Mouse (Mus musculus) limb, embryonic 13.5 days (tissue): ENCODE measurements around the gene Stk10. TPM values are rescaled to one million over a fixed set of nuclear protein-coding genes. Genes with fewer than 3 reads are reported as not detected.

Source experiments
- ATAC-seq: fragments of 200-750 bp; cut with Nextera tagmentation; 2 replicates; pipeline ENCODE4 v1.8.0; 2017; ENCODE audit warnings: low read depth, moderate number of reproducible peaks, moderate TSS enrichment; ENCODE audit not compliant: low FRiP score
- H3K27ac ChIP-seq: fragments of 300-500 bp; sonication (generic); 2 replicates; pipeline ENCODE4 v1.5.1; 2015; ENCODE audit warnings: inconsistent platforms, mild to moderate bottlenecking, moderate library complexity
- H3K27me3 ChIP-seq: fragments of 300-500 bp; sonication (generic); 2 replicates; pipeline ENCODE4 v1.6.1; 2015; ENCODE audit warnings: mild to moderate bottlenecking, inconsistent platforms
- H3K36me3 ChIP-seq: fragments of 300-500 bp; sonication (generic); 2 replicates; pipeline ENCODE4 v1.6.1; 2015; ENCODE audit warnings: inconsistent platforms, mild to moderate bottlenecking, moderate library complexity
- H3K4me1 ChIP-seq: fragments of 300-500 bp; sonication (generic); 2 replicates; pipeline ENCODE4 v1.6.1; 2015; ENCODE audit warnings: inconsistent platforms
- H3K4me2 ChIP-seq: fragments of 300-500 bp; sonication (generic); replicated peaks from 2 replicates; pipeline ENCODE4 v1.6.1; 2015; ENCODE audit warnings: inconsistent platforms, mild to moderate bottlenecking, moderate library complexity
- H3K4me3 ChIP-seq: fragments of 300-500 bp; sonication (generic); 2 replicates; pipeline ENCODE4 v1.5.1; 2015; ENCODE audit warnings: moderate library complexity, mild to moderate bottlenecking, inconsistent platforms
- H3K9ac ChIP-seq: fragments of 300-500 bp; sonication (generic); 2 replicates; pipeline ENCODE4 v1.6.1; 2015; ENCODE audit warnings: mild to moderate bottlenecking, inconsistent platforms
- H3K9me3 ChIP-seq: fragments of 300-500 bp; sonication (generic); 2 replicates; pipeline ENCODE4 v1.6.1; 2016; ENCODE audit warnings: inconsistent platforms
- WGBS: fragments of 180-500 bp; shearing (Covaris S2); methylation state at CpG from one replicate; pipeline ENCODE4 v1.1.7; 2015; 5-methylcytosine and 5-hydroxymethylcytosine counted together
- polyA plus RNA-seq: library from polyadenylated mRNA; unstranded; fragments of >200 nt; fragmentation: Nextera tagmentation; extraction: Ambion mirVana; gene quantifications from 2 replicates; pipeline ENCODE4 v1.2.1, GENCODE M21; 2015

Stk10 gene
- polyA plus RNA-seq, 1 experiment from 2014 or later = 3.1 TPM

DNA sequence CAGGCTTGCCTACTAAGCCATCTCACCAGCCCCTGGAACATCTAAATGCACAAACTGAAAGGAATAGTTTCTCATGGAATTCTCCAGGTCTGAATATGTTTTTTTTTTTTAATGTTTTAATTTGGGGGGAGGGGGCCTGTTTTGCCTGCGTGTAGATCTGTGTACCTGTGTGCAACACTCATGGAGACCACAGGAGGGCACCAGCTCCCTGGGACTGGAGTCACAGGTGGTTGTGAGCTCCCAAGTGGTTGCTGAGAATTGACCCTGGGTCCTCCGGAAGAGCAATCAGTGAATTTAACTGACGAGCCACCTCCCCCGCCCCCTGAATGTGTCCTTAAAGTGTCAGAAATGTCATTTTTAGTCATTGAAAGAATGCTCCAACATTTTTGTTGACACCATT lies 61.0 kb downstream of the Stk10 start:
- H3K9me3 ChIP-seq = peaks cover 2% of the 10 kb centered on the region; the same call in 1 of the 2 replicates
- H3K27me3 ChIP-seq = no peaks in the 10 kb centered on the region
- no peak overlapping the region for H3K9ac ChIP-seq
- 93% methylated on average over 4 of the region's 4 CpGs for WGBS
- H3K4me2 ChIP-seq = no peak overlapping the region
- no peak overlapping the region for H3K27ac ChIP-seq
- no peak for ATAC-seq
- no peaks in the 10 kb centered on the region for H3K4me1 ChIP-seq
- no peak overlapping the region for H3K4me3 ChIP-seq
- H3K36me3 ChIP-seq = no peaks in the 10 kb centered on the region

DNA sequence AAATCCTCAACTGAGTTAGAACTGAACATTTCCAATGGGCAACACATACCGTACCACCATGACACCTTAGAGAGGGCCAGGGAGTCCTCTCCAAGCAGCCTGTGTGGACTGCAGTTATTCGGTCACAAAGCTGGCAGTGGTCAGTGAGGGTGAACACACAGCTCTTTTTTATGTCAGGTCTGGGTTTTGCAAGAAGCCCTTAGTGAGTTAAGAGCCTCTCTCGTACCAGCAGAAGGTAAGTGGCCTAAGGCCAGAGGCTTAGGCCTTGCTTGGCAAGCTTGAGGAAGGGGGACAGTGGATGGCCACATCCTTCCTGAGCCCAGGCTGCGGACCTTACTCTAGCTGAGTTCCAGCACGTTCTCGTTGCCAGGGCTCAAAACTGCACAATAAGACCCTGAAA lies 67.3 kb downstream of the Stk10 start:
- WGBS = 88% methylated on average over 6 of the region's 6 CpGs

DNA sequence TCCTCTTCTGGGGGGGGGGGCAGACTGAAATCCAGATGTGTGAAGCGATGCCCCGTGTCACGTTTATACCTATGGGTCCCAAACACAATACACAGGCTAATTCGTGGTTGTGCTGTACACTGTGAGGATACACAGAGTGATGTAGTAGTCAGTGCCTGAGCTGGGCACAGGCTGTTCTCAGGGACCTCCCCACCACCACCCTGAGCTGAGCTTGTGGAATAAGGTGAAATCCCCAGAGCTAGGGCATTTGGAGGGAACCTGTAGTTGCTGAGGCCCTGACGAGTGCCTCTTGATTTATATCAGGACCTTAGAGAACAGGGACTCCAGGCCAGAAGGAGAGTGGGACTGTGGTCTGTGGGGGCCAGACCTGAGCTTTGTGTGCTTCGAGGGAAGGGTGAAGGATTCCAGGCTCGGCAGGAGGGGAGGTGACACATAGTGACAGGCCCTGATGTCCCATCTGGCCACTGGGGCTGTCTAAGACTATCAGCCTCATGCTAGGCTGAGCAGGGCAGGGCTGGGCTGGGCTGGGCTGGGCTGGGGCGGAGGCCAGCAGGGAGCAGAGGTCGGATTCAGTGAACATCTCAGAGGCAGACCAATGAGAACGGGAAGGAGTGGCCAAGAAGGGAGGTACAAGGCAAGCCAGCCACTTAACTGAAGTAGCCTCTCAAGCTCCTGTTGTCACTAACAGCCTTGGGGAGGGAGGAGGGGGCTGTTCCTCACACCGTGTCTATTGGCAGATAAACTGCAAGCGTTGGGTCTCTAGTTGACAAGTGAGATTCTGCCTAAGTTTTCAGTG lies 68.6 kb downstream of the Stk10 start:
- H3K4me3 ChIP-seq = no peak overlapping the region
- H3K4me2 ChIP-seq = no peak overlapping the region

More for the DNA sequence above, 67.3 kb downstream of the Stk10 start:
- no peak overlapping the region for H3K9ac ChIP-seq
- no peak overlapping the region for H3K4me2 ChIP-seq
- H3K4me1 ChIP-seq = peaks cover 16% of the 10 kb centered on the region
- no peak overlapping the region for H3K27ac ChIP-seq
- H3K9me3 ChIP-seq = peaks cover 2% of the 10 kb centered on the region; the same call in 1 of the 2 replicates
- no peak overlapping the region for H3K4me3 ChIP-seq
- H3K36me3 ChIP-seq = no peaks in the 10 kb centered on the region
- ATAC-seq = no peak
- H3K27me3 ChIP-seq = no peaks in the 10 kb centered on the region

GRCm38 (mm10) chr11:32604663-32605062 lies 71.6 kb downstream of the Stk10 start:
- peak overlapping the region; percentile 30; the same call in 1 of the 2 replicates for H3K4me2 ChIP-seq
- 28% methylated on average over 4 of the region's 4 CpGs for WGBS
- H3K4me1 ChIP-seq = peaks cover 19% of the 10 kb centered on the region
- peak overlapping the region; percentile 86 for H3K27ac ChIP-seq
- ATAC-seq = 0 out of 2 replicates have a peak, but pooled peaks have one; percentile 37
- no peak overlapping the region for H3K4me3 ChIP-seq
- H3K27me3 ChIP-seq = no peaks in the 10 kb centered on the region
- H3K9me3 ChIP-seq = no peaks in the 10 kb centered on the region
- no peaks in the 10 kb centered on the region for H3K36me3 ChIP-seq
- H3K9ac ChIP-seq = no peak overlapping the region

More for the DNA sequence above, 68.6 kb downstream of the Stk10 start:
- Histone ChIP-seq H3K9ac (no peak overlapping the region), H3K27me3 (no peaks in the 10 kb centered on the region), H3K36me3 (no peaks in the 10 kb centered on the region), H3K27ac (no peak overlapping the region), H3K9me3 (no peaks in the 10 kb centered on the region), H3K4me1 (peaks cover 19% of the 10 kb centered on the region)
- 41% methylated on average over 12 of the region's 12 CpGs for WGBS
- ATAC-seq = no peak

DNA sequence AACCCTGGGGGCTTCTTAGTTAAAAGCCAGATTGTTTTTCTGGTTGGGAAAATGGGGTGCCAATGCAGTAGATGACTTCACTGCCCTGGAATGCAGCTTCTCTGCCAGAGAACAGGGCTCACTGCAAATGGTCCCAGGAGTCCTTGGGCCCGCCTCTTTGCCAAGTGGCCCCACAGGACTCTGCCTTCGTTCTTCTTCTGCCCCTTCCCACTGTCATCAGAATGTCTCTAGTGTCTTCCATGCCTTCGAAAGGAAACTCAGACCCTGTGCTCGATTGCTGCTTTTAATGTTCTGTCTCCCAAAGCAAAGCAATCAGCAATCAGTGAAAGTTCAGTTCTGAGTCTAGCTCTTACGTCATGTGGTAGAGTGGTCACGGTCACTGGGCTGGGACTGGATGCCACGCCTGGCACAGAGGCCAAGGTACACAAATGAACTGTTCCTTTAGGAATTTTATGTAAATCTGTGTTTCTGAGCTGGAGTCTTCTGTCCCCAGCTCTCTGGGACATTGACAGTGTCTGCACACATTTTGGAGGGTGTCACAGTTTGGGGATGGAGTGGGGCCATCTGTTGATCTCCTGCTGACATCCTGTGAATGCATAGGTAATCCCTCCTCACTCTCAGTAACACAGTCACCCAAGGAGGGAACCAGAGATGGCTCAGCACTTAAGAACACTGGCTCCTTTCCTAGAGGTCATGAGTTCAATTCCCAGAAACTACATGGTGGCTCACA lies 72.2 kb downstream of the Stk10 start:
- H3K9ac ChIP-seq = no peak overlapping the region
- H3K9me3 ChIP-seq = no peaks in the 10 kb centered on the region
- WGBS = 54% methylated on average over 7 of the region's 7 CpGs
- H3K4me1 ChIP-seq = peaks cover 19% of the 10 kb centered on the region
- peak overlapping the region; percentile 86 for H3K27ac ChIP-seq
- peak overlapping the region; percentile 30 for H3K4me2 ChIP-seq
- peak; percentile 76 for ATAC-seq
- no peaks in the 10 kb centered on the region for H3K36me3 ChIP-seq
- H3K27me3 ChIP-seq = no peaks in the 10 kb centered on the region
- H3K4me3 ChIP-seq = no peak overlapping the region

DNA sequence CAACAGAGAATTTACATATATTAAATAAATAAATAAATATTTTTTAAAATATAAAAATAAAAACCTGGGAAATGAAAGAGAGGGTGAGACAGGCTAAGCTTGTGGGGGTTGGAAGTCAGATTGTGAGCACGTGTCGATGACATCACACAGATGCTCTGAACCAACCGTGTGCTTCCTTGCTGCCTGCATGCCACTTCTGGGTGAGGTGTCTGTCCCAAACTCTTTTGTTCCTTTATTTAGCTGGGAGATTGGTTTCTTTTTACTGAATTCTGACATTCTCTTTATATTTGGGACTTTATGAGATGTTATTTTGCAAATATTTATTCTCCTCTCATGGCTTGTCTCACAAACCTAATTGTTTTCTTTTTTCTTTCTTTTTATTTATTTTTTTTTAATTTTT lies 72.8 kb downstream of the Stk10 start:
- Histone ChIP-seq H3K27ac (peak overlapping the region; percentile 86), H3K4me3 (no peak overlapping the region), H3K27me3 (no peaks in the 10 kb centered on the region), H3K9me3 (no peaks in the 10 kb centered on the region), H3K9ac (no peak overlapping the region), H3K4me1 (peaks cover 19% of the 10 kb centered on the region), H3K36me3 (no peaks in the 10 kb centered on the region), H3K4me2 (no peak overlapping the region)
- 82% methylated on average over 3 of the region's 3 CpGs for WGBS
- no peak for ATAC-seq

DNA sequence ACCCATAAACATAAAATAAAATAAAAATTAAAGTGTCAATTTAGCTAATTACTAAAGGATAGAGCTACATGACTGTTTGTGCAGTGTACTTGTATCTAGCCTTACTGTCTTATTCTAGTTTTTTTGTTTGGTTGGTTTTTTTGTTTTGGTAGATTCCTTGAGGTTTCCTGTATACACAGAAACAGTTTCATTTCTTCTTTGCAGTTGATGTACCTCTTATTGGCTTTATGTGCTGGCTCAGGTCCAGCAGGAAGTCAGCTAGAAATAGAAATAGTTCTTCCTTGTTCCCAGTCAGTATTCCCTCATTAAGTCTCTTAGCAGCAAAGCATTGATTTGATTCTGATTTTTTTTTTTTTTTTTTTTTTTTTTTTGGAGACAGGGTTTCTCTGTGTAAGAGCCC lies 74.2 kb downstream of the Stk10 start:
- peaks cover 27% of the 10 kb centered on the region for H3K4me1 ChIP-seq
- H3K4me3 ChIP-seq = no peak overlapping the region
- H3K36me3 ChIP-seq = no peaks in the 10 kb centered on the region
- no peaks in the 10 kb centered on the region for H3K27me3 ChIP-seq
- H3K9ac ChIP-seq = no peak overlapping the region
- no peaks in the 10 kb centered on the region for H3K9me3 ChIP-seq
- ATAC-seq = no peak
- H3K27ac ChIP-seq = no peak overlapping the region
- no peak overlapping the region for H3K4me2 ChIP-seq

- no peak for ATAC-seq
- Histone ChIP-seq H3K9ac (no peak overlapping the region), H3K4me1 (peaks cover 11% of the 10 kb centered on the region; the same call in 1 of the 2 replicates), H3K4me2 (no peak overlapping the region), H3K9me3 (no peaks in the 10 kb centered on the region), H3K27ac (no peak overlapping the region), H3K4me3 (no peak overlapping the region), H3K36me3 (no peaks in the 10 kb centered on the region), H3K27me3 (no peaks in the 10 kb centered on the region)
- WGBS = 84% methylated on average over 6 of the region's 6 CpGs
These were observed 77.5 kb downstream of the Stk10 start for GRCm38 (mm10) chr11:32610616-32611015.

GRCm38 (mm10) chr11:32612304-32612703 lies 79.2 kb downstream of the Stk10 start:
- Histone ChIP-seq H3K4me3 (no peak overlapping the region), H3K27me3 (no peaks in the 10 kb centered on the region), H3K27ac (no peak overlapping the region), H3K4me2 (no peak overlapping the region), H3K9me3 (no peaks in the 10 kb centered on the region), H3K9ac (no peak overlapping the region), H3K36me3 (no peaks in the 10 kb centered on the region), H3K4me1 (peaks cover 16% of the 10 kb centered on the region)
- 79% methylated on average over 6 of the region's 6 CpGs for WGBS
- no peak for ATAC-seq

DNA sequence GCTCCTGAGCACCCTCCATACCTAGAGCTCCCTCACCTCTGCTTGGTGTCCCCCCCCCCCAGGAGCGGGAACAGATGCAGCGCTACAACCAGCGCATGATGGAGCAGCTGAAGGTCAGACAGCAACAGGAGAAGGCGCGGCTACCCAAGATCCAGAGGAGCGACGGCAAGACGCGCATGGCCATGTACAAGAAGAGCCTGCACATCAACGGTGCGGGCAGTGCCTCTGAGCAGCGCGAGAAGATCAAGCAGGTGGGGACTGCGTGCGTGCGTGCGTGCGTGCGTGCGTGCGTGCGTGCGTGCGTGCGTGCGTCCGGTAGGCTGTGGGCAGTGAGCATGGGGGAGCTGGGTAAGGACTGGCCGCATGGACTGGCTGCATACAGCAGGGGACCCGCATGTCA lies 81.4 kb downstream of the Stk10 start:
- no peaks in the 10 kb centered on the region for H3K36me3 ChIP-seq
- 94% methylated on average over 29 of the region's 29 CpGs for whole genome bisulfite sequencing
- no peaks in the 10 kb centered on the region for H3K9me3 ChIP-seq
- H3K9ac ChIP-seq = no peak overlapping the region
- H3K27ac ChIP-seq = no peak overlapping the region
- no peak overlapping the region for H3K4me3 ChIP-seq
- peaks cover 24% of the 10 kb centered on the region for H3K4me1 ChIP-seq
- H3K27me3 ChIP-seq = no peaks in the 10 kb centered on the region
- ATAC-seq = no peak
- no peak overlapping the region for H3K4me2 ChIP-seq

DNA sequence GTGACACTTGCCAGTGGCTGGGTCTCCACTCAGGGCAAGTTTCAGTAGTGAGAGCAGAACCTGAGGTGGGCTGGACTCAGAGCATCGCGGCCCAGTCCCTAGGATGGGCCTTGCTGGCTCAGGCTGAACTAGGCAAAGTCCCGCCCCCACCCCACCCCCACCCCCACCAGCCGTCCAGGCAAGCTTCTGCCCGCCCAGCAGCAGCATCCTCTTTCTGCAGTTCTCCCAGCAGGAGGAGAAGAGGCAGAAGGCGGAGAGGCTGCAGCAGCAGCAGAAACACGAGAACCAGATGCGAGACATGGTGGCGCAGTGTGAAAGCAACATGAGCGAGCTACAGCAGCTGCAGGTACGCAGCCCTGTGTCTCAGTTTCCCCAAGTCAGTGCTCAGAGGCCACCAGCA lies 82.5 kb downstream of the Stk10 start:
- ATAC-seq = no peak
- no peaks in the 10 kb centered on the region for H3K9me3 ChIP-seq
- WGBS = 11% methylated on average over 11 of the region's 11 CpGs
- H3K36me3 ChIP-seq = no peaks in the 10 kb centered on the region
- H3K4me1 ChIP-seq = peaks cover 32% of the 10 kb centered on the region
- no peak overlapping the region for H3K4me3 ChIP-seq
- peak overlapping the region; percentile 39 for H3K4me2 ChIP-seq
- H3K9ac ChIP-seq = no peak overlapping the region
- no peaks in the 10 kb centered on the region for H3K27me3 ChIP-seq
- H3K27ac ChIP-seq = no peak overlapping the region

DNA sequence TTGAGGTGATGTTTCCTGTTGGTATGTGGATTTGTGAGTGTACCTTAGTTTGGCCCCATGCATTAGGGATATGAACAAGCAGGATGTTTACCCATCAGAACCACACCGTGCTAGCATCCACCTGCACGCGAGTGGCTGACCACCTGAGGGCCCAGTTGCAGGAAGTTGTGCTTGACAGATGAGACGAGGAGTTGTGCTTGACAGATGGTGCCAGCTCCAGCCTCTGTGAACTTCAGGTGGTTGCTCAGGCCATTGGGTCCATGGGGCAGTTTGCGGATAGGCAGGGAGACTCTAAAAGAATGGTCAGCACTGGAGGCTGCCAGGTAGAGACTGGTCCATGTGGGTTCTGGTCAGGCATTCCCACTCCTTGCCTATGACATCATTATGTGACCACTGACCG lies 83.0 kb downstream of the Stk10 start:
- peak overlapping the region; percentile 39; the same call in 1 of the 2 replicates for H3K4me2 ChIP-seq
- no peaks in the 10 kb centered on the region for H3K27me3 ChIP-seq
- 65% methylated on average over 6 of the region's 6 CpGs for WGBS
- no peak overlapping the region for H3K27ac ChIP-seq
- no peak overlapping the region for H3K4me3 ChIP-seq
- H3K9ac ChIP-seq = no peak overlapping the region
- ATAC-seq = no peak
- peaks cover 32% of the 10 kb centered on the region for H3K4me1 ChIP-seq
- H3K9me3 ChIP-seq = no peaks in the 10 kb centered on the region
- H3K36me3 ChIP-seq = no peaks in the 10 kb centered on the region
